Mouse (Mus musculus): ENCODE results near the gene Fam129b. TPM values are rescaled to one million over a fixed set of nuclear protein-coding genes. Genes with fewer than 3 reads are reported as not detected.

Gene Fam129b
- polyA plus RNA-seq, 1 experiment from 2014 or later: 5.9 TPM

GRCm38 (mm10) chr2:32971235-32971634 is 95.3 kb downstream of the Fam129b start:
- H3K9ac ChIP-seq (replicated peaks): no peak overlapping the region

GRCm38 (mm10) chr2:32974216-32974615 is 98.3 kb downstream of the Fam129b start:
- no peaks in the 10 kb centered on the region for H3K27me3 ChIP-seq (ENCODE audit: insufficient read depth, low read length)
- no peak overlapping the region for H3K4me2 ChIP-seq (ENCODE audit: low read depth, low read length)
- DNase-seq (no peak), ATAC-seq (no peak)
- no peak overlapping the region for H3K27ac ChIP-seq (ENCODE audit: low read depth)
- no peak for TF ChIP-seq CTCF (IDR thresholded peaks at IDR 0.05; ENCODE audit: low read depth)
- no peak for TF ChIP-seq EP300 (IDR thresholded peaks at IDR 0.05; ENCODE audit: low read depth)
- H3K4me3 ChIP-seq (ENCODE audit: low read depth, low read length): no peak overlapping the region
- H3K9me3 ChIP-seq (ENCODE audit: low read length): no peaks in the 10 kb centered on the region
- peaks cover 10% of the 10 kb centered on the region; the same call in 1 of the 2 replicates for H3K36me3 ChIP-seq (replicated peaks; ENCODE audit: insufficient read depth, low read length)
- peaks cover 5% of the 10 kb centered on the region for H3K4me1 ChIP-seq (ENCODE audit: insufficient read depth)
- WGBS (ENCODE audit: insufficient replicate concordance): 85% methylated on average over 8 of the region's 8 CpGs
- H3K9ac ChIP-seq (replicated peaks): no peak overlapping the region

More at GRCm38 (mm10) chr2:32971235-32971634, 95.3 kb downstream of the Fam129b start:
- Histone ChIP-seq H3K4me2 (ENCODE audit: low read depth, low read length) (no peak overlapping the region), H3K4me1 (ENCODE audit: insufficient read depth) (peaks cover 13% of the 10 kb centered on the region), H3K27me3 (ENCODE audit: insufficient read depth, low read length) (no peaks in the 10 kb centered on the region), H3K4me3 (ENCODE audit: low read depth, low read length) (no peak overlapping the region), H3K36me3 (replicated peaks; ENCODE audit: insufficient read depth, low read length) (peaks cover 10% of the 10 kb centered on the region; the same call in 1 of the 2 replicates), H3K27ac (ENCODE audit: low read depth) (no peak overlapping the region), H3K9me3 (ENCODE audit: low read length) (no peaks in the 10 kb centered on the region)
- WGBS (ENCODE audit: insufficient replicate concordance): 72% methylated on average over 9 of the region's 9 CpGs
- ATAC-seq (no peak), DNase-seq (no peak)
- TF ChIP-seq EP300 (IDR thresholded peaks at IDR 0.05; ENCODE audit: low read depth) (no peak), CTCF (IDR thresholded peaks at IDR 0.05; ENCODE audit: low read depth) (no peak)

Other genes starting within 250 kb of the Fam129b start
- gene Eng, start 229.5 kb upstream of the Fam129b start, polyA plus RNA-seq (2015; fragmentation: Nextera tagmentation; extraction: Ambion mirVana): 29.9 and 30.2 TPM in 2 replicates
- gene Fpgs, start 172.0 kb upstream of the Fam129b start, polyA plus RNA-seq (2015; fragmentation: Nextera tagmentation; extraction: Ambion mirVana): 85.3 and 95.9 TPM in 2 replicates
- 49.5 and 53.7 TPM in 2 replicates for gene Cdk9, start 163.0 kb upstream of the Fam129b start, polyA plus RNA-seq (2015; fragmentation: Nextera tagmentation; extraction: Ambion mirVana)
- 7.6 and 8.3 TPM in 2 replicates for gene Sh2d3c, start 155.1 kb upstream of the Fam129b start, polyA plus RNA-seq (2015; fragmentation: Nextera tagmentation; extraction: Ambion mirVana)
- gene 6330409D20Rik, start 135.1 kb upstream of the Fam129b start, polyA plus RNA-seq (2015; fragmentation: Nextera tagmentation; extraction: Ambion mirVana): not detected in 2 replicates
- 34.6 and 34.7 TPM in 2 replicates for gene Tor2a, start 118.9 kb upstream of the Fam129b start, polyA plus RNA-seq (2015; fragmentation: Nextera tagmentation; extraction: Ambion mirVana)
- 0.08 TPM in 1 of 2 replicates, not detected in the other for gene Ttc16, start 100.5 kb upstream of the Fam129b start, polyA plus RNA-seq (2015; fragmentation: Nextera tagmentation; extraction: Ambion mirVana)
- 1.1 TPM in 2 replicates for gene Ptrh1, start 100.3 kb upstream of the Fam129b start, polyA plus RNA-seq (2015; fragmentation: Nextera tagmentation; extraction: Ambion mirVana)
- gene Cfap157, start 91.7 kb upstream of the Fam129b start, polyA plus RNA-seq (2015; fragmentation: Nextera tagmentation; extraction: Ambion mirVana): 0.25 TPM in 1 of 2 replicates, not detected in the other
- gene Stxbp1, start 28.9 kb upstream of the Fam129b start, polyA plus RNA-seq (2015; fragmentation: Nextera tagmentation; extraction: Ambion mirVana): 2.1 and 2.3 TPM in 2 replicates
- 103 and 104 TPM in 2 replicates for gene Rpl12, start 85.4 kb downstream of the Fam129b start, polyA plus RNA-seq (2015; fragmentation: Nextera tagmentation; extraction: Ambion mirVana)
- gene Lrsam1, start 85.5 kb downstream of the Fam129b start, polyA plus RNA-seq (2015; fragmentation: Nextera tagmentation; extraction: Ambion mirVana): 1.3 and 1.6 TPM in 2 replicates
- gene Slc2a8, start 106.0 kb downstream of the Fam129b start, polyA plus RNA-seq (2015; fragmentation: Nextera tagmentation; extraction: Ambion mirVana): 11.7 and 11.8 TPM in 2 replicates

All from liver, postnatal 0 days (tissue).